Mouse (Mus musculus): ENCODE results near the gene Cfap54. TPM values are rescaled to one million over a fixed set of nuclear protein-coding genes. Genes with fewer than 3 reads are reported as not detected.

Cfap54 gene
- polyA plus RNA-seq, 1 experiment from 2014 or later = 0.07 TPM

DNA sequence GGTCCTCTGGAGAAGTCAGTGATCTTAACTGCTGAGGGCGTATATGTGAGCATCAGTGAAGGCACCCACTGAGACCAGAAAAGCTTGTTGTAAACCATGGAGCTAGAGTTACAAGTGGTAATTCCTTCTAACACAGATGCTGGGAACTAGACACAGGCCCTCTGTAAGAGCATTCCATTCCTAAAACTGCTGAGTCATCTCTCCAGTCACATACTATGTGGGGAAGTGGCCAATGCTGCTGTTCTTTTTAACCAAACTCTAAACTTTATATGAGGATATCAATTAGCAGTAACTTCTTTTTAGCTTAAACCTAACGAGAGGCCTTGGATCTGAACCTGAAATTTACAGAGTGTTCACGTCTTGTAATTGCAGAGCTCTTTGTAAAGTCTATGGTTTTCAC, 203.4 kb downstream of the Cfap54 start:
- Histone ChIP-seq H3K9ac (ENCODE audit: low read length) (no peak overlapping the region), H3K4me2 (ENCODE audit: low read depth, severe bottlenecking) (no peak overlapping the region), H3K36me3 (ENCODE audit: control insufficient read depth, insufficient read depth, low read length) (no peaks in the 10 kb centered on the region), H3K27me3 (ENCODE audit: control insufficient read depth, insufficient read depth, low read length) (no peaks in the 10 kb centered on the region), H3K27ac (replicated peaks; ENCODE audit: low read depth, low read length) (no peak overlapping the region), H3K4me3 (ENCODE audit: low read depth, low read length) (no peak overlapping the region), H3K4me1 (ENCODE audit: control insufficient read depth, insufficient read depth, low read length) (no peaks in the 10 kb centered on the region), H3K9me3 (ENCODE audit: control insufficient read depth, low read length) (no peaks in the 10 kb centered on the region)
- ATAC-seq (ENCODE audit: insufficient number of reproducible peaks, low FRiP score, low TSS enrichment, low read depth) (no peak), DNase-seq (ENCODE audit: low spot score) (no peak)
- 81% methylated on average over 3 of the region's 3 CpGs for WGBS

DNA sequence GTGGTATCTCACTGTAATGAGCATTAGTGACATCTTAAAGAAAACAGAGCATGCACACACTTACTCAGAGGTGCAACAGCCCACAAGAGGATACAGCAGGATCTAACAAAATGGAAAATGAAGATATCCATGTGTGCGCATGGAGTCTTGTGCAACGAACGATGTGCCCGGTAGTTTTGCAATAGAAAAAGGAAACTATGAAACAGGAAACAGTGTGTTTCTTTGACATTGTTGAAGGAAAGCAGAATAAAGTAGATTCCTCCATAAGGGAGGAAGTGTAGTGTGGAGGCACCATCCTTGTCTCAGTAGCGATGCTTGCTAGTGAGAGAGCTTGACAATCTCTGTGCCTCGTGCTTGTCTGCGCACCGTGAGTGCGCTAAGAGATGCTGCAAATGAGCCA, 240.4 kb downstream of the Cfap54 start:
- H3K9ac ChIP-seq (ENCODE audit: low read length) = no peak overlapping the region
- no peak overlapping the region for H3K4me3 ChIP-seq (ENCODE audit: low read depth, low read length)
- H3K4me1 ChIP-seq (ENCODE audit: control insufficient read depth, insufficient read depth, low read length) = no peaks in the 10 kb centered on the region
- H3K9me3 ChIP-seq (ENCODE audit: control insufficient read depth, low read length) = no peaks in the 10 kb centered on the region
- H3K36me3 ChIP-seq (ENCODE audit: control insufficient read depth, insufficient read depth, low read length) = no peaks in the 10 kb centered on the region
- no peaks in the 10 kb centered on the region for H3K27me3 ChIP-seq (ENCODE audit: control insufficient read depth, insufficient read depth, low read length)
- ATAC-seq (ENCODE audit: insufficient number of reproducible peaks, low FRiP score, low TSS enrichment, low read depth) (no peak), DNase-seq (ENCODE audit: low spot score) (no peak)
- no peak overlapping the region for H3K27ac ChIP-seq (replicated peaks; ENCODE audit: low read depth, low read length)
- no peak overlapping the region for H3K4me2 ChIP-seq (ENCODE audit: low read depth, severe bottlenecking)
- WGBS = 94% methylated on average over 9 of the region's 9 CpGs

DNA sequence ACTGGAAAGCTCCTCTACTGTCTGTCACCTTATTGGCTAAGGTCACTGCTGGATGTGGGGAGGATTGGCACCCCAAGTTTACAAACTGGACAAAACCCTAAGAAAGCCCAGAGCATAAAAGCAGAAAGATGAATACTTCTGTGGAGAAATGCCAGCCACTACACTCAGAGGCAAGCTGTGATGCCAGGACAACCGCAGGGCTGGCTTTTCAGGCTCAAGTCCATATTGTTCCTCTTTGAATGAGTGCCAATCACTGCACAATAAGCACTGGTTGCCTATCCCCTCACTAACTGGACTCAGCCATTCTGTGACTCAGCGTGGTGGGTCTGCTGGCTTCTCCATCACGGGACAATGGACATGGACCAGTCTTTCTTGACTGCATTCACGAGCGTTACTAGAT, 243.8 kb downstream of the Cfap54 start:
- Histone ChIP-seq H3K9ac (ENCODE audit: low read length) (no peak overlapping the region), H3K27me3 (ENCODE audit: control insufficient read depth, insufficient read depth, low read length) (no peaks in the 10 kb centered on the region), H3K36me3 (ENCODE audit: control insufficient read depth, insufficient read depth, low read length) (no peaks in the 10 kb centered on the region), H3K9me3 (ENCODE audit: control insufficient read depth, low read length) (no peaks in the 10 kb centered on the region), H3K4me3 (ENCODE audit: low read depth, low read length) (no peak overlapping the region), H3K27ac (replicated peaks; ENCODE audit: low read depth, low read length) (no peak overlapping the region), H3K4me2 (ENCODE audit: low read depth, severe bottlenecking) (no peak overlapping the region), H3K4me1 (ENCODE audit: control insufficient read depth, insufficient read depth, low read length) (no peaks in the 10 kb centered on the region)
- no peak for ATAC-seq (ENCODE audit: insufficient number of reproducible peaks, low FRiP score, low TSS enrichment, low read depth)
- no peak for DNase-seq (ENCODE audit: low spot score)
- WGBS = 92% methylated on average over 5 of the region's 5 CpGs

GRCm38 (mm10) chr10:92837045-92837444, 244.4 kb downstream of the Cfap54 start:
- no peak overlapping the region for H3K4me3 ChIP-seq (ENCODE audit: low read depth, low read length)
- WGBS = 79% methylated on average over 2 of the region's 2 CpGs
- ATAC-seq (ENCODE audit: insufficient number of reproducible peaks, low FRiP score, low TSS enrichment, low read depth) (no peak), DNase-seq (ENCODE audit: low spot score) (no peak)
- no peaks in the 10 kb centered on the region for H3K9me3 ChIP-seq (ENCODE audit: control insufficient read depth, low read length)
- no peaks in the 10 kb centered on the region for H3K27me3 ChIP-seq (ENCODE audit: control insufficient read depth, insufficient read depth, low read length)
- H3K9ac ChIP-seq (ENCODE audit: low read length) = no peak overlapping the region
- H3K4me1 ChIP-seq (ENCODE audit: control insufficient read depth, insufficient read depth, low read length) = no peaks in the 10 kb centered on the region
- no peaks in the 10 kb centered on the region for H3K36me3 ChIP-seq (ENCODE audit: control insufficient read depth, insufficient read depth, low read length)
- no peak overlapping the region for H3K27ac ChIP-seq (replicated peaks; ENCODE audit: low read depth, low read length)
- H3K4me2 ChIP-seq (ENCODE audit: low read depth, severe bottlenecking) = no peak overlapping the region

GRCm38 (mm10) chr10:92821499-92821898, 259.9 kb downstream of the Cfap54 start:
- Histone ChIP-seq H3K4me1 (ENCODE audit: control insufficient read depth, insufficient read depth, low read length) (no peaks in the 10 kb centered on the region), H3K27me3 (ENCODE audit: control insufficient read depth, insufficient read depth, low read length) (no peaks in the 10 kb centered on the region), H3K9me3 (ENCODE audit: control insufficient read depth, low read length) (no peaks in the 10 kb centered on the region), H3K4me2 (ENCODE audit: low read depth, severe bottlenecking) (no peak overlapping the region), H3K36me3 (ENCODE audit: control insufficient read depth, insufficient read depth, low read length) (no peaks in the 10 kb centered on the region), H3K27ac (replicated peaks; ENCODE audit: low read depth, low read length) (no peak overlapping the region), H3K9ac (ENCODE audit: low read length) (no peak overlapping the region), H3K4me3 (ENCODE audit: low read depth, low read length) (no peak overlapping the region)
- DNase-seq (ENCODE audit: low spot score) = no peak
- no peak for ATAC-seq (ENCODE audit: insufficient number of reproducible peaks, low FRiP score, low TSS enrichment, low read depth)
- WGBS = 91% methylated on average over 4 of the region's 4 CpGs

DNA sequence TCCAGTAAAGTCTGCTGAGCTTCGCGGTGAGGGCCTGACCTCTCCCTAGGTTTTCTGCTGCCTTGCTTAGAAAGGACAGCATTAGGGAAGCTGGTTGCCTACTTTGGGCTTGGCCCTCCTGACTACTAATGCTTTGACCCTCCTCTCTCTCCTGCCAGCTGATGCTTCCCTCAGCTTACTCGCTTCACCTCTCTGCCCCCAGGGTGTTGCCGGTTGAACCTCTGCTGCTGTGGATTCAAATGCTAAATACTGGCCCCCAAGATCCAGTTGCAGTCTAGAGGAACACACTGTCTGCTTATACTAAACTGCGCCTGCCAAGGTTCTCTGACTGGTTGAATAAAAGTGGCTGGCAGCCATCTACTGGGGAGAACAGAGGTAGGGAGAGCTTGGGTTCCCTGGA, 263.2 kb downstream of the Cfap54 start:
- DNase-seq (ENCODE audit: low spot score) = no peak
- no peaks in the 10 kb centered on the region for H3K9me3 ChIP-seq (ENCODE audit: control insufficient read depth, low read length)
- WGBS = 55% methylated on average over 5 of the region's 5 CpGs

GRCm38 (mm10) chr10:92816903-92817302, 264.5 kb downstream of the Cfap54 start:
- no peaks in the 10 kb centered on the region for H3K9me3 ChIP-seq (ENCODE audit: control insufficient read depth, low read length)
- H3K27ac ChIP-seq (replicated peaks; ENCODE audit: low read depth, low read length) = no peak overlapping the region
- no peaks in the 10 kb centered on the region for H3K27me3 ChIP-seq (ENCODE audit: control insufficient read depth, insufficient read depth, low read length)
- 81% methylated on average over 5 of the region's 5 CpGs for WGBS
- no peak overlapping the region for H3K4me2 ChIP-seq (ENCODE audit: low read depth, severe bottlenecking)
- H3K4me3 ChIP-seq (ENCODE audit: low read depth, low read length) = no peak overlapping the region
- no peak overlapping the region for H3K9ac ChIP-seq (ENCODE audit: low read length)
- DNase-seq (ENCODE audit: low spot score) (no peak), ATAC-seq (ENCODE audit: insufficient number of reproducible peaks, low FRiP score, low TSS enrichment, low read depth) (no peak)
- no peaks in the 10 kb centered on the region for H3K36me3 ChIP-seq (ENCODE audit: control insufficient read depth, insufficient read depth, low read length)
- H3K4me1 ChIP-seq (ENCODE audit: control insufficient read depth, insufficient read depth, low read length) = no peaks in the 10 kb centered on the region

More for the DNA sequence above, 263.2 kb downstream of the Cfap54 start:
- H3K27ac ChIP-seq (replicated peaks; ENCODE audit: low read depth, low read length) = no peak overlapping the region
- H3K4me1 ChIP-seq (ENCODE audit: control insufficient read depth, insufficient read depth, low read length) = no peaks in the 10 kb centered on the region
- H3K27me3 ChIP-seq (ENCODE audit: control insufficient read depth, insufficient read depth, low read length) = no peaks in the 10 kb centered on the region
- no peak for ATAC-seq (ENCODE audit: insufficient number of reproducible peaks, low FRiP score, low TSS enrichment, low read depth)
- no peak overlapping the region for H3K4me3 ChIP-seq (ENCODE audit: low read depth, low read length)
- H3K4me2 ChIP-seq (ENCODE audit: low read depth, severe bottlenecking) = no peak overlapping the region
- no peaks in the 10 kb centered on the region for H3K36me3 ChIP-seq (ENCODE audit: control insufficient read depth, insufficient read depth, low read length)
- H3K9ac ChIP-seq (ENCODE audit: low read length) = no peak overlapping the region

GRCm38 (mm10) chr10:92810894-92811293, 270.5 kb downstream of the Cfap54 start:
- DNase-seq (ENCODE audit: low spot score) (peak; percentile 28), ATAC-seq (ENCODE audit: insufficient number of reproducible peaks, low FRiP score, low TSS enrichment, low read depth) (peak; percentile 67; the same call in 1 of the 2 replicates)
- H3K36me3 ChIP-seq (ENCODE audit: control insufficient read depth, insufficient read depth, low read length) = no peaks in the 10 kb centered on the region
- H3K4me3 ChIP-seq (ENCODE audit: low read depth, low read length) = no peak overlapping the region
- 78% methylated on average over 9 of the region's 9 CpGs for WGBS
- H3K27ac ChIP-seq (replicated peaks; ENCODE audit: low read depth, low read length) = no peak overlapping the region
- H3K9me3 ChIP-seq (ENCODE audit: control insufficient read depth, low read length) = no peaks in the 10 kb centered on the region
- H3K27me3 ChIP-seq (ENCODE audit: control insufficient read depth, insufficient read depth, low read length) = no peaks in the 10 kb centered on the region
- H3K9ac ChIP-seq (ENCODE audit: low read length) = no peak overlapping the region
- no peak overlapping the region for H3K4me2 ChIP-seq (ENCODE audit: low read depth, severe bottlenecking)
- no peaks in the 10 kb centered on the region for H3K4me1 ChIP-seq (ENCODE audit: control insufficient read depth, insufficient read depth, low read length)

DNA sequence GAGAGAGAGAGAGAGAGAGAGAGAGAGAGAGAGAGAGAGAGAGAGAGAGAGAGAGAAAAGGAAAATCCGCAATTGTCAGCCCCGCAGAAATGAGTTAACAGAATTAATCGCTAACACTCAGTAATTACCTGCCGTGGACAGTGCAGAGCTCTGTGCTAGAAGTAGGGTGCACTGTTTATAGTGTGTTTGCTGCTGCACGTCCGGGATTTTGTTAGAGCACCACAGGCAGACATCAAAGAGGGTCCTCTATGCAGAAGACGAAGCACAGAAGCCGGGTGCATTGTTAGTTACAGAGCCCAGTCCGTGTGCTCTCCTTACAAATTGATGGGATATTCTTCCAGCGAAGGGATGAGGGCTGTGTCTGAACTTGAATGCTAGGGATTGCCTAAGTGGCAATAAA, 289.5 kb downstream of the Cfap54 start:
- H3K4me1 ChIP-seq (ENCODE audit: control insufficient read depth, insufficient read depth, low read length) = no peaks in the 10 kb centered on the region
- 61% methylated on average over 10 of the region's 10 CpGs for WGBS
- no peak overlapping the region for H3K9ac ChIP-seq (ENCODE audit: low read length)
- H3K4me2 ChIP-seq (ENCODE audit: low read depth, severe bottlenecking) = no peak overlapping the region
- H3K4me3 ChIP-seq (ENCODE audit: low read depth, low read length) = no peak overlapping the region
- no peak for DNase-seq (ENCODE audit: low spot score)
- H3K36me3 ChIP-seq (ENCODE audit: control insufficient read depth, insufficient read depth, low read length) = no peaks in the 10 kb centered on the region
- H3K27ac ChIP-seq (replicated peaks; ENCODE audit: low read depth, low read length) = no peak overlapping the region
- no peak for ATAC-seq (ENCODE audit: insufficient number of reproducible peaks, low FRiP score, low TSS enrichment, low read depth)
- H3K9me3 ChIP-seq (ENCODE audit: control insufficient read depth, low read length) = no peaks in the 10 kb centered on the region
- H3K27me3 ChIP-seq (ENCODE audit: control insufficient read depth, insufficient read depth, low read length) = no peaks in the 10 kb centered on the region

All from limb, embryonic 11.5 days (tissue).